Mouse (Mus musculus) erythroblast, embryonic 14.5 days (primary cell): ENCODE measurements around the gene D430042O09Rik.

Experiments used
- GATA1 ChIP-seq: IDR thresholded peaks from 2 replicates; pipeline ENCODE4 v1.6.1; 2012; ENCODE audit warnings: low read length, inconsistent platforms, mixed read lengths
- TAL1 ChIP-seq: IDR thresholded peaks from 3 replicates; pipeline ENCODE4 v1.6.1; 2012; ENCODE audit warnings: low read length, inconsistent platforms, mixed read lengths

- TF ChIP-seq TAL1 (no peak), GATA1 (no peak)
Observed at GRCm38 (mm10) chr7:125899916-125900315, 192.2 kb downstream of the D430042O09Rik start.
